Mouse (Mus musculus): Measurements from ENCODE around the gene Inhbc. TPM values are rescaled to one million over a fixed set of nuclear protein-coding genes. Genes with fewer than 3 reads are reported as not detected.
A peak's percentile ranks its signal among the peaks of the same experiment; 100 is the strongest.

Gene Inhbc
- total RNA-seq, 2 experiments from 2014 or later = not detected

DNA sequence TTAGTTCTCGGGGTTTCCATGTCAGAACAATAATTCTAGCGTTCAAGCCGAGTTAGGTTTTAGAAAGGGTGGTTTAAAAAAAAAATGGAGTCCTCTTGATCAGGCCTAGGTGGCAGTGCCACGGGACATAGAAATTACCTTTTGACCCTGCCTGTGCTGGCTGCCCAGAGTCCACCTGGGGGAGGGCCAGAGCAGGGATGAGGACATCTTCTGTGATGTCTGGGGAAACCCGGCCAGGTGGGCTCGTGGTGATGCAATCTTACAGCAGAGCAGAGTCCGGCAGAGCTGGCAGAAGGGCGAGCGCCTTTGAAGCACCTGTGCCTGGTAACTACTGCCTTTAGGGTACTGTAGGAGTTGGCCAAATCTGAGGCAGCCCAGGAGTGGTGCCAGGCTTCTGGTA is 18.0 kb downstream of the Inhbc start:
- no peak for DNase-seq (ENCODE audit: low spot score in 2 of 2)

DNA sequence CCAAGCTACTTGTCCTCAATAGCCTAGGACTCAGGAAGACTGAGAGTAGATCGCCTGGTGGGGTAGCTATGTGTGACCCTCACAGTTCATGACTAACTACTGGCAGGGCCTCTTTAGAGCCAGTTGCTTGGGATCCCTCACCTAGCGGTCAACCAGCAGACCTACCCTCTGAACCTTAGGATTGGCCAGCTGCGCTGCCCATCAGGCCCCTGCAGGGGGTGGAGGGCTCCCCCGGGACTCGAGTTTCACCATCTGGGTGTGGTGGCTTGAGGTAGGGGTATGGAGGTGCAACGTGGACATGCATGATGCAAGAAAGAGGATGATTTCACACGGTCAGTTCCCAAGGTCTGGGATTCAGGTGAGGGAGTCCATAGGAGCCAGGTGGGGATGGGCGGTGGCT is 18.5 kb downstream of the Inhbc start:
- no peak for DNase-seq (ENCODE audit: low spot score in 2 of 2)

DNA sequence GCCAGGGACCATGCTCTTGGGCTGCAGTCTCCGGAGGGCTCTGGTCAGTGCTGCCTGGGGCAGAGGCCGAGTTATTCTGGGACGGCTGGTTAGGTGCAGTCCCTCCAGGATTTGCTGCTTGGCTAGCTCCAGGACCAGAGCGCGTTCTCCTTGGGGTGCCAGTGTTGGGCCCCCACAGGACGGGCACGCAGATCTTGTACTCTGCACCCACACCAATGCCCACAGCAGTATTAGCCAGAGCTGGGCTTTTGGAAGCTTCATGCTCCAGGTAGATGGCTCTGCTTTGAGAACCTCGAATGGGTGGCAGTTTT is 19.0 kb downstream of the Inhbc start:
- DNase-seq (ENCODE audit: low spot score in 2 of 2) = no peak

DNA sequence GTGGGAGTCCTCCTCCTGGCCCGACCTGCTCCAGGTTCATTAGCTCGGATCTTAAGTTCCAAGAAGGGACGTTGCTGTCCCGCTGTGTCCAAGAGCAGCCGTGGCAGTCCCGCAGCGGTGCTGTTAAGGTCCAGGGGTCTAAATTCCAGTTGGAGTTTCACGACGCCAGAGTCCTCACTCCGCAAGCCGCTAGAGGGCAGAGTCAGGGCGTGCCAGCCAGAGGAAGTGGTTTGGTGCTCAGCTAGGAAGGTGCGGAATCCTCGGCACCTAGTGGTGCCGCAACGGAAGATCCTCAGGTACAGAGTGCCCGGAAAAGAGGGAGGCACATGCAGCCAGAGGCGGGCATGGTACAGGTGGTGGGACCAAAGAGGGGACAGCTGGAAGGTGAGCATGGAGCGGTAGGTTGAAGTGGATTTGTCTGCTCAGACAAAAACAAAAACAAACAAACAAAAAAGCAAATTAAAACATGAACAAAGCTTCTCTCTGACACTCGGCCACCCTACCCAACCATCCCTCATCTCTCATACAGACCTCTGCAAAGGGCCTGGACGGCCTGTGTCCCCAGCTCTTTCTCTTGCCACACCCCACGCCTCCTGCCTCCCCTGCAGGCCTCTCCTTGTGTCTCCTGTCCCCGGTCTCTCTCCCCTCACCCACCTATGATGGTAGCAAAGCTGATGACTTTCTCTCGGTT is 19.5 kb downstream of the Inhbc start:
- DNase-seq (ENCODE audit: low spot score in 2 of 2) = peak; percentile 46 to 66

DNA sequence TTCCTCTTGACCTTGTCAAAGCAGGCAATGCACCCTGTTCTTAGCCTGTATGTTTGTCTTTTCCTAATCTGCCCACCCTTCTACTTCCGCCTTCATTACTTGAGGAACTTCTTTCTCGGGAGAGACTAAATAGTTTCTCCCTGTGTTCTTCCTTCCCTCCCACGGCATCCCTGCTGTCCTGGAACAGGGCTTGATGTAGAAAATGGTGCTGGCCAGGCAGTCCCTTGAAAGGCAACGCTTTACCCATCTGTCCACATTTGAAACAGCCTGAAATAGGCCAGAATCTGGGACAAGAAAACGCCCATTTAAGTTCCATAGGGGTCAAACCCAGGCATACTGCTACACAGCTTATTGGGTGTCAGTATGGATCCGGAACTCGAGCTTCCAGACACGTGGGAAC is 20.4 kb downstream of the Inhbc start:
- no peak for DNase-seq (ENCODE audit: low spot score in 2 of 2)

DNA sequence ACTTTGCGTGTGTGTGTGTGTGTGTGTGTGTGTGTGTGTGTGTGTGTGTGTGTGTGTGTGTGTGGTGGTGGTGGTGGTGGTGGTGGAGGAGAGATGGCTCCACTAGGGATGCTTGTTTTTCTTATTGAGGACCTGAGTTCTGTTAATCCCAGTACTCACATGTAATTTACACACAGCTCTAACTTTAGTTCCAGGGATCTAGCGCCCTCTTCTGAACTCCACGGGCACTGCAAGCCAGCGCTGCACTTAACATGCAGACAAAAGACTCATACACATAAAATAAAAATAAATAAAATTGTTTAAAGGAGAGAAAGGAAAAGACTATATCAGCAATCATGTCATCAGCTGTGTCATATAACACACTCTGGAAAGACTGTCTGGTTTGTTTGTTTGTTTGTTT is 21.3 kb downstream of the Inhbc start:
- DNase-seq (ENCODE audit: low spot score in 2 of 2) = no peak

DNA sequence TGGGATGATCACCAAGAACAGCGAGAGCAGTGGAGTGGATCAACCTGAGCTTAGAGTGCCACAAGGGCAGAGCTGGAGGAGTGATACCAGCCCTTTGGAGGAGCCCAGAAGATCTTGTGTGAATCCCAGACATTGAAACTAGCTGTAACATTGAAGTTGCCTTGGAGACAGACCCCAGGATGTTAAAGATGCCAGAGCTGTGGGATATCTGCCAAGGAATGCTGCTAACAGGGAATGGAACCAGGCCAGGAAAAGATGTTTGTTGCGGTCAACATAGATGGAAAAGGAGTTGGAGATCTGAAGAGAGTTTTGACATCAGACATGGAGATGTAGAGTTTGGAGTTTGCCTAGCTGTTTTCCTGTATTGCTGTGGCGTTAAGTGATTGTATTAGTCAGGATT is 24.1 kb downstream of the Inhbc start:
- DNase-seq (ENCODE audit: low spot score in 2 of 2) = no peak

DNA sequence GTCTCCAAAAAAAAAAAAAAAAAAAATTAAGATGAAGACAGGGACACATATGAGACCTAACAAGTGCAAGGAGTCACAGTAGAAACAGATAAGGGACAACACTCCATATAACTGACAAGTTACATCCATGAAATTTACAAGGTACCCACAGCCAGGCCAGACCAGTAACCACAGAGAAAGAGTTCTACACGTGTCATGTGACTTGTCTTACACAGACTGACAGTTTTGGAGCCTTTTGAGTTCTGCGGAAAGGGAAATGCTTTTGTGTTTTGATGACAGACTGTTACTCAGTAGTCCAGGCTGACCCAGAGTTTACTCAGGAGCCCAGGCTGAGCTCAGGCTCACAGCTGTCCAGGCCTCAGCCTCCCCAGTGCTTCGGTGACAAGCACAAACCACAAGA is 27.2 kb downstream of the Inhbc start:
- DNase-seq (ENCODE audit: low spot score in 2 of 2) = no peak

DNA sequence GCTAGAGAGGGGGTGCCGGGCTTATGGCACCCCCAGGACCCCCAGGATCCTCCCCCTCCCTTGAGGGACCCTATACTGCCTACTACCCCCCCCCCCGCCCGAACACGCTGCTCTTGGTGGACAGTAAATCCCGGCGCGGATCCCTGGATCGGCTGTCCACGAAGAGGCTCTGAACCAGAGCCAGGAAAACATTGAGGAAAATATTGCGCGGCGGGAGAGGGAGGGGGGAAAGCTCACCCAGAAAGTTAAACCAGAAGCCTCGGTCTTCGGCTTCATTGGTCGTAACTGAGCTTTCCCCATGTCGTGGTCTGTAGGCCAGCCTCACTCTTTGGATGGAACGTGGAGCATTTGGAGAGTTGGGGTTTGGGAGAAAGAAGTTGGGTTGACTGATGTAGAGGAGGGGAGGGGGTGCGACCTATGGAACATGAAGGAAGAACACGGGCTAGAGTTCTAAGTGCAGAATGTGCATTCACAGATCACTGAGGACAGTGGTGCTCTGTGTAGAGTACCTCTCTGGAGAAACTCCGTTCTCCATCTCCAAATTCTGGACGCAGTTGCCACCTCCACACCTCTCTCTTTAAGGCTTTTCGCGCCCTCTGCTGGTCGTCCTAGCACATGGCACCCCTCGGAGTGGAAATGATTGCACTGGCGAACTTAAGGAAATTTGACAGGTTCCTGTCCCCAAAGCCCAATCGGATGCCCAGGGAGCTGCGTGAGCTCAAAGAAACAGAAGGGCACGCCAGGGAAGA is 28.2 kb downstream of the Inhbc start, which contains the start of gene Gli1:
Gene Gli1, minus strand, starts transcription at position 84 of the 749 bp plus-strand sequence.
- DNase-seq (ENCODE audit: low spot score in 2 of 2) = peak; percentile 66 to 77

DNA sequence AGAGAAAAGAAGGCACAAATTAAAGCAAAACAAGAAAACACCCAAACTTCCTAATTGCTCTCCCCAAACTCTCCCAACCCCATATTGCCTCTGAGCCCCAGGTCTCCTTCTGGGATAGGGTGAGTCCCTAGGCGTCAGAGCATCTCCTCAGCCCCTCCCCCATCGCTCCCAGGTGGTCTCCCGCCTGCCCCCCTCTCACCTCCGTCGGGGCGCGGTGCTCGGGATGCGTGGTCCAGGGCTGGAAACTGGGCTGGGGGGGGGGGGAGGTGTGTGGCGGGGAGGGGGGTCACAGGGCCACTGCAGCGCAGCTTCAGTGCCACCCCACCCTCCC is 28.9 kb downstream of the Inhbc start:
- DNase-seq (ENCODE audit: low spot score in 2 of 2) = no peak

DNA sequence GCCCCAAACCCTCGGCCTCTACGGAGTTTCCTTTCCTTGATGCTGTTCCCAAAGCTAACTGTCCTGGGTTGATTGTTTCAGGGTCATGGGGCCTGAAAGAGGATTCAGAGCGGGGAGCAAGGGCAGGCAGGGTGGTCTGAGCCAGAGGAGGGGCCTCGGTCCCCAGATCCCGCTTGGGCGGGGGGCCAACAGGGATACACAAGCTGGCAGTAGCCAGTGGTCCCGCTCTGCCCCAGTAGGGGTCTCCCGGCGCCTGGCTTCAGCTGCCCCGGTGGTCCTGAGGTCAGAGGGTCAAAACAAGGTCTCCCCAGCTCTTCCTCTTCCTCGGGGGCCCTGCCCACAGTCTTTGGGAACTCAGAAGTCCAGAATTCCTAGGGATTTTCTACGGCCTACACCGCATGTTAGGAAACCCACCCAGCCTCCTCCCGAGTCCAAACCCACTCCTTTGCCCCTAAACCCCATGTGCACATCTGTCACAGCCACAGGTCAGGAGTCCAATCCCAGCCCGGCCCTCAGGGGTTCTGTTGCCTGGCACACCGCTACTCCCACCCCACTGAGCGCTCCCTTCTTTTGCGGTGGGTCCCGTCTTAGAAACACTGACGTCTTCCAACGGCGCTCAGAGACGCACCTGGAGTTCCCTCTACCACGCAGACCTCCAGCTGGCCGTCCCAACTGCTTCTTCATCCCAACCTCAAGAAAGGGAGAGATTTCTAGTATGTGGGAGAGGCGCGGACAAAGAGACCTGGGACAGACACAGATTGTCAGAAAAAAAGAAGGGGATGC is 29.5 kb downstream of the Inhbc start:
- no peak for DNase-seq (ENCODE audit: low spot score in 2 of 2)

DNA sequence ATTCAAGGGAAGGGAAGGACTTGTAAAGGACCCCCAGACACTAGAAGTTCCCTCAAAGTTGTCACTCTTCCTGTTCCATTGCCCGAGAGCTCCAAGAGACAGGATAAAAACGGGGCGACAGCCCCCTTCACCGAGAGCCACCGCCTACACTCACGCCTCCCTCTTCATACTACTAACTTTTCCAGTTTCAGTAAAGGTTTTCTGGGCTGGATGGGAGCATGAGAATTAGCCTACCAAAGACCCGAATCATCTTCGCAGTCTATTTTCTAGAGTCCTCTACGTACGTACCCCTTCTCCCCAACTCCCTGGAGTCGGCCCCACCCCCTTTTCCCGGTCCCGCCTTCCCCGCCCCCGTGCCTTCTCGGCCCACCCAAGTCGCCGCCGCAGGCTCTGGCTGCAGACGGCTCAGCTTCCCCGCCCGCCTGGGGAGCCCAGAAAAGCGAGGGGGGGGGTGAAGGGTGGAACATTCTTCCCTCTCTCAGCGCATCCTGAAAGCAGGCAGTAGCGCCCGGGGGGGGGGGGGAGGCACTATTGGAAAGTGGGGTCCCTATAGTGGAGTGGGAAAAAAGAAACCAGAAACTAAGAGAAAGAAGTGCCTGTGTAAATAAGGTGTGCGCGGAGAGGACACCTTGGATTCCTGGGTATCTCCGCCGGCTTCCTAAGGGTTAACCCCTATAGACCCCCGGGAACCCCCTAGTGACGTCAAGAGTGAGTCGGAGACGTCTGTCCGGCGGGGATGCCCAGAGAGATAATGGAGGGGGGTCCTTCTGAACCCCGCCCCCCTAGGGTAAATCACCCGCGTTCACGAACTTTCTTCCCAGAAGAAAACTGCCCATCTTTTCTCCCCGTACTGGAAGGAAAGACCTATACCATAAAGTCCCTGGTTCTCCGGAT is 30.3 kb downstream of the Inhbc start:
- DNase-seq (ENCODE audit: low spot score in 2 of 2) = no peak

DNA sequence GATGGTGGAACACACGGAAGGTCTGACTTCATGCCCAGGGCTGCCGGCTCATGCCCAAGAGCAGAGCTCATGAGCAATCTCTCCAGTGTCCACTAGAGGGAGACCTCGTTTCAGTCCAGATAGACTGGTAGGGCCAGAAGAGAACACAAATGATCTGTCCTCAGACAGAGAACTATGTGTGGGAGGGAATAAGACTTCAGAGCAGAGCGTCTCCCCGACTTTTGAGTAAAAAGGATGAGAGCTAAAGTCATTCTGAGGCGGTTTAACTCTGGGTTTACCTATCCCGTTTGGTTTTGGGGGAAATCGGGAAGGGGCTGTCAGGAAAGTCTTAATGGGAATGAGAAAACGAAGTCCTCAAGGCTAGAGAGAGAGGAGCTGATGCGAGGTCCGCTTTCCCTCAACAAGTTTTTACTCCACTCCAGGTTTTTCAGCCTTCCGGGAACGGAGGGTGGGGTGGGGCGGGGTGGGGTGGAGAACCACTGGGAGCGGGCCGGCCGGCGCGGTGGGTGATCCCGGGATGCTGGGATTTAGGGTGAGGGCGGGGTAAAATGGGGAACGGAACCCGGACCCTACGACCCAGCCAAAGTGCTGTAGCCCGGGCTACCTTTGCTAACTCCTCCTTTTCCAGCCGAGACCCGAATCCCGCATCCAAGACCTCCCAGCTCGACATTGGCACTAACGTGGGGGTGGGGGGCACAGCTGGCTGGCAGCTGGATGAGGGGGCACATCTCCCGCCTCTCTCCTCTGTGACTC is 31.1 kb downstream of the Inhbc start:
- DNase-seq (ENCODE audit: low spot score in 2 of 2) = peak; percentile 88 to 90

DNA sequence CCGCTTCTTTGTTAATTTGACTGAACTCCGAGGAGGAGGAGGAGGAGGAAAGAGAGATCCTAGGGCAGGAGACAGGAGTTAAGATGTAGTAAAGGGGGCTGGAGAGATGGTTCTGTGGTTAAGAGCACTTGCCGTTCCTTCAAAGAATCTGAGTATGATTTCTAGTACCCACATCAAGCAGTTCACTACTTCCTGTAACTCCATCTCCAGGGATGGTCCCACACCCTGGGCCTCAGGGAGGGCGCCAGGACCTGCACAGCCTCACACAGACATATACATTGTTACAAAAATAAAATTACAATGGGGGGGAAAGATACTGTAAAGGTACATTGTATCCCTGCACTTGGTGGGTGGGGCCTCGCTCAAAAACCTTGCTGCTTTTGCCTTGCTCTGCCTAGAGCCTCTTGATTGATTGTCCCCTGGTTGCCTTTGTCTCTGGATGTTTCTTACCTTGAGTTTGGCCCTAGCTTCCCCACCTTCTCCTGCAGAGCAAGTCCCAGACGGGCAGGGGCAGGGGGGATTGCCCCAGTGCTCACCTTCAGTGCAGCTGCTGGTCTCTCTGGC is 32.6 kb downstream of the Inhbc start:
- DNase-seq (ENCODE audit: low spot score in 2 of 2) = no peak

DNA sequence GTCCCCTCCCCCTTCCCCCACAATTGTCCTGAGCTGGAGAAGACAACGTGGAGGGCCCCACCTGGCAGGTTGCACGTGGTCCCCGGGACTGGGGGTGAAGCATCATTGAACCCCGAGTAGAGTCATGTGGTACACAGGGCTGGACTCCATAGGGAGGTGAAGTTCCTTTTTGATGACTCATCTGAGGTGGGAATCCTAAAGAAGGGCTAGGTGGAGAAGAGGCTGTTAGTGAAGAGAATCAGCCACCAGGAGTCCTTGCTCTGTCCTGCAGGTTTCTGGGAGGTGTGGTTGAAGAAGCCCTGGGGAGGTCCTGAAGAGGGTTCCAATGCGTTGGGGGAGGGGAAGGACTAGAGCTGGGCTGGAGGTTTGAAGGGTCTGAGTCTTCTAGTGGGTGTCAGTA is 33.3 kb downstream of the Inhbc start:
- no peak for DNase-seq (ENCODE audit: low spot score in 2 of 2)

DNA sequence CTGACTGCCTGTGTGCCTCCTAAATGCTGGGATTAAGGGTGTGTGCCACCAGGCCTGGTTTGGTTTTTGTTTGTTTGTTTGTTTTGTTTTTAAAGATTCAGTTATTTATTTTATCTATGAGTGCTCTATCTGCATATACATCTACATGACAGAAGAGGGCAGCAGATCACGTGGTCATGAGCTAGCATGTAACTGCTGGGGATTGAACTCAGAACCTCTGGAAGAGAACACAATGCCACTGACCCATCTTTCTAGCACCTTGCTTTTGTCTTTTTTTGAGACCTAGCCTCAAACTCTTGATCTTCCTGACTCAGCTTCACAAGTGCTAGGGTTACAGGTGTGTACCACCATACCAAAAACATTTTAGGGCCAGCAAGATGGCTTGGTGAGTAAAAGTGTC is 35.0 kb downstream of the Inhbc start:
- DNase-seq (ENCODE audit: low spot score in 2 of 2) = no peak

DNA sequence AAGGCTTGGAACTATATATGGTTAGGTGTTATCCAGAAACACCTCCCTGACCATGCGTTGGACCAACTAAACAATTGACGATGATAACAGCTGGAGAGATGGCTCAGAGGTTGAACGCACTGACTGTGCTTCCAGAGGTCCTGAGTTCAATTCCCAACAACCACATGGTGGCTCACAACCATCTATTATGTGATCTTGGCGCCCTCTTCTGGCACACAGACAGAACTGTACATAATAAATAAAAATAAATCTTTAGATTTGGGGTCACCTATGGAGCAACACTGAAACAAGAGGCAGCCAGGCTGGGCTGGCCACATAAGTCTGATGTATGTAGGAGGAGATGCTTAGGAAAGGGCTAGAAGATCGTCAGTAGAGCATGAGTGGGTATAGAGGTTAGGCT is 37.1 kb downstream of the Inhbc start:
- no peak for DNase-seq (ENCODE audit: low spot score in 2 of 2)

DNA sequence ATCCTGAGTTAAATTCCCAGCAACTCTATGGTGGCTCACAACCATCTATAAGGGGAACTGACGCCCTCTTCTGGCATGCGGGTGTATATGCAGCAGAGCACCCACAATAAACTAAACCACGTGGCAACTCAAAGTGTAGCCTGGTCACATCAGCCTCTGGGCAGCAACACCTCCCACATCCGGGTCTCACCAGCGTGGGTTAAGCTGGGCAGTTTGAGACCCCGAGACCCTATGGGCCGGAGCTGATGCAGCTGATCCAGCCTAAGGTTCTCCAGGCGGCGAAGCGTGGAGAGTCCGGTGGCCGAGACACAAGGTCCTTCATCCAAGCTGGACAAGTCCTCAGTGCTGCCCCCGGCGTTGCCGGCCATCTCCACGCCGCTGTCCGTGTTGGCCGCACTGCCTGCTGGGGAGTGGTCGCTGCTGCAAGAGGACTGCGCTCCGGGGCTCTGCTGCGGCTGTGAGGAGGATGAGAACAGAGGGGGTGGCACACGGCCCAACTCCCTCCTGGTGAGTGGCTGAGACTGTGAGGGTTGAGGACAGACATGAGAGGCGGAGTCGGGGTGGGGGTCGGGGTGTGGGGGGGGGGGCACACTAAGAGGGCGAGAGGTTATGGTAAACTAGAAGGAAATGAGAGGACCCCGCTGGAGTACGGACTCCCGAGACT is 37.9 kb downstream of the Inhbc start:
- no peak for DNase-seq (ENCODE audit: low spot score in 2 of 2)

DNA sequence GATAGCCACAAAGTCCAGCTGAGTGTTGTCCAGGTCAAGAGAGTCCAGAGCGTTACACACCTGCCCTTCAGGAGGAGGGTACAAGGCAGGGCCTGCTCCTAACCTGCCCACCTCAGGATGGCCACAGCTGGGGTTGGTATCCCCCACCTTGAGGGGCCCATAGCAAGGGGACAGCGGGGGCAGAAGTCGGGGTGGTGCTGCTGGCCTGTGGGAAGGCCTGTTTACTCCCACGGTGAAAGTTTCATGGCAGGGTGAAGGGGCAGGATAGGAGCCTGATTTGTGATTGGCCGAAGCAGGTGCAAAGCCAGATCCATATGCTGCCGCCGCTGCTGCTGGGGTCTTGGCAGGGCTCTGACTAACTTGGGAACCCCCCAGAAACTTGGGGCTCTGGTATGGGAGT is 40.0 kb downstream of the Inhbc start:
- DNase-seq (ENCODE audit: low spot score in 2 of 2) = no peak

Measured in layer of hippocampus, postnatal 14 days (tissue).